Mouse (Mus musculus): ENCODE results near the gene A930004D18Rik.

DNA sequence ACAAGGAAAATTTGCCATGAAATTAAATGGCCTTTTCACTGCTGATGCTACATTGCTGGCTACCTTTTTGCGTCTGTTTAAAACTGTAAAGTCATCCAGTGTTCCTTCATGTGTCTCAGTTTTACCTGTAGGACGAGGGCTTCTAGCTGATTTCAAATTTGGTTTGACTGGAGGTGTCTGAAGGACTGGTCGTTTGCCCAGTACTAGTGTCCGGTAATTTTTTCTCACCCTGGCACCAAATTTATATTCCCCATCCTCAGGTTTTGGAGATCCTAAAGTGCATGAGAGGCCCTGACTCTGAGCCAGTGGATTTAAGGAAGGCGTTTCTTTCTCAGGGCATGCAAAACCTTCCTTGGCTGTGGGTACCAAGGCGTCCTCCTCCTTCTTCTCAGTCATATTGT is 8.2 kb upstream of the A930004D18Rik start:
- TF ChIP-seq ZNF384 (IDR thresholded peaks at IDR 0.05; ENCODE audit: low read depth, low read length) (no peak), MAFK (IDR thresholded peaks at IDR 0.05; ENCODE audit: insufficient read depth, low read depth, low read length) (no peak), CHD2 (IDR thresholded peaks at IDR 0.05; ENCODE audit: low read depth, low read length) (no peak), ZC3H11A (IDR thresholded peaks at IDR 0.05; ENCODE audit: borderline replicate concordance, low read depth, low read length) (no peak), HCFC1 (IDR thresholded peaks at IDR 0.05; ENCODE audit: borderline replicate concordance, insufficient read depth, low read length) (no peak)
